ENCODE assay signal across 35 mouse cellular contexts in genomic region chr12:99254436-99254835, GRCm38 (mm10).
"Had no signal": no experiment of that assay in that cellular context is flagged by ENCODE, and none has a peak within 500 bp of the region (broad histone marks: within the 10 kb centered on the region; RNA-seq: fewer than 3 reads in every experiment).

No protein-coding gene starts in this region.

- H3K4me3 ChIP-seq: heart, embryonic 10.5 days; heart, embryonic 12.5 days; heart, embryonic 13.5 days; heart, embryonic 15.5 days; hindbrain, embryonic 10.5 days; hindbrain, embryonic 12.5 days; hindbrain, embryonic 13.5 days; hindbrain, embryonic 15.5 days; intestine, embryonic 15.5 days; kidney, embryonic 15.5 days; layer of hippocampus, adult 2 months had no signal

- H3K4me2 ChIP-seq: heart, embryonic 11.5 days; heart, embryonic 12.5 days; heart, embryonic 13.5 days; heart, embryonic 15.5 days; hindbrain, embryonic 12.5 days; hindbrain, embryonic 13.5 days; hindbrain, embryonic 14.5 days; hindbrain, embryonic 15.5 days; intestine, embryonic 15.5 days; kidney, embryonic 15.5 days had no signal

- H3K9ac ChIP-seq: heart, embryonic 12.5 days; heart, embryonic 13.5 days; heart, embryonic 15.5 days; hindbrain, embryonic 12.5 days; hindbrain, embryonic 13.5 days; hindbrain, embryonic 14.5 days; hindbrain, embryonic 15.5 days; intestine, embryonic 15.5 days; kidney, embryonic 15.5 days had no signal

- H3K27ac ChIP-seq: heart, embryonic 10.5 days; heart, embryonic 13.5 days; heart, embryonic 15.5 days; hindbrain, embryonic 10.5 days; hindbrain, embryonic 12.5 days; hindbrain, embryonic 15.5 days; hindbrain, postnatal 0 days; intestine, embryonic 15.5 days; kidney, embryonic 15.5 days; kidney, postnatal 0 days; layer of hippocampus, adult 2 months had no signal

- ATAC-seq: hindbrain, embryonic 16.5 days; hindbrain, postnatal 0 days; inflammation-experienced regulatory T-cells, adult 6 months; intestine, embryonic 15.5 days; intestine, embryonic 16.5 days; intestine, postnatal 0 days had no signal

- H3K36me3 ChIP-seq: heart, embryonic 10.5 days; heart, embryonic 12.5 days; heart, embryonic 13.5 days; heart, embryonic 15.5 days; hindbrain, embryonic 12.5 days; hindbrain, embryonic 13.5 days; hindbrain, embryonic 15.5 days; intestine, embryonic 15.5 days; kidney, embryonic 15.5 days had no signal

- DNase-seq: heart, postnatal 10 days; heart, postnatal 14 days; heart, postnatal 36 days; heart, postnatal 4 days; kidney, adult 11 months; kidney, adult 18-20 months; kidney, adult 2 months; kidney, adult 8-10 months; kidney, adult 9 months; kidney, postnatal 10 days; kidney, postnatal 14 days; kidney, postnatal 25 days; kidney, postnatal 36 days; kidney, postnatal 4 days; layer of hippocampus, adult 9-11 months; layer of hippocampus, postnatal 36 days had no signal

- H3K9me3 ChIP-seq: heart, embryonic 10.5 days; heart, embryonic 12.5 days; heart, embryonic 13.5 days; heart, embryonic 15.5 days; hindbrain, embryonic 10.5 days; hindbrain, embryonic 12.5 days; hindbrain, embryonic 13.5 days; hindbrain, embryonic 15.5 days; intestine, embryonic 15.5 days; kidney, embryonic 15.5 days had no signal

- H3K27me3 ChIP-seq: heart, embryonic 12.5 days; heart, embryonic 13.5 days; heart, embryonic 15.5 days; hindbrain, embryonic 12.5 days; hindbrain, embryonic 13.5 days; hindbrain, embryonic 15.5 days; intestine, embryonic 15.5 days; kidney, embryonic 15.5 days had no signal
